Comparison of ENCODE assay signal across 23 mouse cellular contexts in genomic region chr11:71824971-71825370, GRCm38 (mm10).
"Had no signal": no experiment of that assay in that cellular context is flagged by ENCODE, and none has a peak within 500 bp of the region (broad histone marks: within the 10 kb centered on the region; RNA-seq: fewer than 3 reads in every experiment).

No protein-coding gene starts in this region.

- H3K9me3 ChIP-seq: heart, embryonic 10.5 days; heart, embryonic 12.5 days; hindbrain, embryonic 15.5 days; kidney, embryonic 15.5 days; limb, embryonic 13.5 days; limb, embryonic 15.5 days; liver, embryonic 12.5 days had no signal

- H3K4me1 ChIP-seq: heart, embryonic 10.5 days; heart, embryonic 12.5 days; kidney, embryonic 15.5 days; limb, embryonic 13.5 days; limb, embryonic 15.5 days; liver, embryonic 12.5 days had no signal

- H3K4me2 ChIP-seq: heart, embryonic 12.5 days; hindbrain, embryonic 15.5 days; kidney, embryonic 15.5 days; limb, embryonic 13.5 days; limb, embryonic 15.5 days; liver, embryonic 12.5 days had no signal

- H3K4me3 ChIP-seq: heart, embryonic 10.5 days; heart, embryonic 12.5 days; hindbrain, embryonic 15.5 days; kidney, embryonic 15.5 days; limb, embryonic 13.5 days; limb, embryonic 15.5 days; liver, embryonic 12.5 days had no signal

- H3K27ac ChIP-seq: heart, embryonic 10.5 days; hindbrain, embryonic 15.5 days; hindbrain, postnatal 0 days; kidney, embryonic 15.5 days; kidney, postnatal 0 days; limb, embryonic 13.5 days; limb, embryonic 15.5 days; liver, embryonic 12.5 days; liver, embryonic 14.5 days had no signal

- DNase-seq: gastrocnemius, postnatal 14 days; gastrocnemius, postnatal 36 days; heart, adult 18-20 months; heart, postnatal 10 days; heart, postnatal 36 days; kidney, adult 11 months; kidney, adult 2 months; kidney, adult 9 months; kidney, postnatal 14 days; kidney, postnatal 36 days; layer of hippocampus, adult 9-11 months; layer of hippocampus, postnatal 36 days had no signal

- H3K36me3 ChIP-seq: heart, embryonic 10.5 days; heart, embryonic 12.5 days; hindbrain, embryonic 15.5 days; kidney, embryonic 15.5 days; limb, embryonic 13.5 days; limb, embryonic 15.5 days; liver, embryonic 12.5 days had no signal

- ATAC-seq: hindbrain, postnatal 0 days; intestine, embryonic 16.5 days; liver, embryonic 12.5 days had no signal

- H3K9ac ChIP-seq: heart, embryonic 12.5 days; hindbrain, embryonic 15.5 days; kidney, embryonic 15.5 days; limb, embryonic 13.5 days; limb, embryonic 15.5 days; liver, embryonic 12.5 days; liver, embryonic 14.5 days had no signal

- H3K27me3 ChIP-seq: heart, embryonic 12.5 days; hindbrain, embryonic 15.5 days; kidney, embryonic 15.5 days; limb, embryonic 13.5 days; limb, embryonic 15.5 days; liver, embryonic 12.5 days had no signal
